Mouse (Mus musculus) ES-CJ7 (cell line): Measurements from ENCODE around the gene Erc2.
A peak's percentile ranks its signal among the peaks of the same experiment; 100 is the strongest.

Experiments
- DNase-seq: peaks from one replicate; pipeline ENCODE4 v3.0.0; 2011; ENCODE audit warnings: low read depth, low spot score

The Erc2 gene

GRCm38 (mm10) chr14:27622176-27622922 lies at the start of gene Erc2:
Gene Erc2, plus strand, starts transcription at chr14:27622428.
- DNase-seq, result peak; percentile 85

DNA sequence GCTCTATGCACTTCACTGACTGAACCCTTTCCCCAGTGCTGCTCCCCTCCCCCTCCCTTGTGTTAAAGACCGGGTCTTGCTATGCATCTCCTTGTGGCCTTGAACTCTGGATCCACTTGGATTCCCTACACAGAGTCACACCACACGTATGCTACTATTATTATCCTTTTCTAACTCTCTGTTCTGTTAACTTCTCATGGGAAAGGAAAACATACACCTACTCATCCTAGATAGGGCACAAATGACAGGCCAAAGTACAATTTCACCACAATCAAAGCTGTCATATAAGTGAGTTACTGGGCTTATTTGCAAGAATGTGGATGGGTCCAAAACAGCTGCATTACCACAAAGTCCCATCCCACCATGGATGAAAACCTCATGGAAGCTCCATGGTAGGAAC lies 43.8 kb upstream of the Erc2 start:
- no peak for DNase-seq

DNA sequence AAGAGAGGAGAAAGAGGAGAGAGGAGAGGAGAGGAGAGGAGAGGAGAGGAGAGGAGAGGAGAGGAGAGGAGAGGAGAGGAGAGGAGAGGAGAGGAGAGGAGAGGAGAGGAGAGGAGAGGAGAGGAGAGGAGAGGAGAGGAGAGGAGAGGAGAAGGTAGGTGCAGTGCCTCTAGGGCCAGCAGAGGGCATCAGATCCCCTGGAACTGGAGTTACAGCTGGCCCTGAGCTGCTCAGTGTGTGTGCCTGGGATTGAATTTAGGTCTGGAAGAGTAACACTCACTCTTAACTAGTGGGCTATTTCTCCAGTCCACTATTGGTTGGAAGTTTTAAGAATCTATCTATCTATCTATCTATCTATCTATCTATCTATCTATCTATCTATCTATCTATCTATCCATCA lies 32.6 kb upstream of the Erc2 start:
- peak; percentile 48 for DNase-seq

- peak; percentile 53 for DNase-seq
Observed at GRCm38 (mm10) chr14:27592163-27592562, 30.1 kb upstream of the Erc2 start.

- peak; percentile 90 for DNase-seq
Observed at GRCm38 (mm10) chr14:27596265-27596664, 26.0 kb upstream of the Erc2 start.

GRCm38 (mm10) chr14:27602136-27602535 lies 20.1 kb upstream of the Erc2 start:
- no peak for DNase-seq

- no peak for DNase-seq
Observed at GRCm38 (mm10) chr14:27607419-27607818, 14.8 kb upstream of the Erc2 start.

- no peak for DNase-seq
Observed at GRCm38 (mm10) chr14:27613766-27614165, 8.5 kb upstream of the Erc2 start.

DNA sequence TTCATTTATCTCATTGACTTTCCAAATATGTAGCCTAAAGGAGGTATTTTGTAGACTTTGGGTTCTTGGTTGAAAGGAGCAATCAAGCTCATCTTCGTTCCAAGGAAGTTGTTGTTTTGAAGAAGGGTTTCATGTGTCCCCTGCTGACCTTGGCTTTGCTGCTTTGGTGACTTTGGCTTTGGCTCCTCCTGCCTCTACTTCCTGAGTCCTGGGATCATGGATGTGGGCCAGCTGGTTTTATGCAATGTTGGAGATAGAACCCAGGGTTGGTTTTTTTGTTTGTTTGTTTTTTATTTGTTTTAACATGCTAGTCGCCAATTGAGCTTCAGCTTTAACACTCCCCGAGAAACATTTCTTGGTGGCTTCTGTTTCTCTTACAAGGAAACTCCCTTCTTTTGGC lies 4.9 kb upstream of the Erc2 start:
- no peak for DNase-seq

DNA sequence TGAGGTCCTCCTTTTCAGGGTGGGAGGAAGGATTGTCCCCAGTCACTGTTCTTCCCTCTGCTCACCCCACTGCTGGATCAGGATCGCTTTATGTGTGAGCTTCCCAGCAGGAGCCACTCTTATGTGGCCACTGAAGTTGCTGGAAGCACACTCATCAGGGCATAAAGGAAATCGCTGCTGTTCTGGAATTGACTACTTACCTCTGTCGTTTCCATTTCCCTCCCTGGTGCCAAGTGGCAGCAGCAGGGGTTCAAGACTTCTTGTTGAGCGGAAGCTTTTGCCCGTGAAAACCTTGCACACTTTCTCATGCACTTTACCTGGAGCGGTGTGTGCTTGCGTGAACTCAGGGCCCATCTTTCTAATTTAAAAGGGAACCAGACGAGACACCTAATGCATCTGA lies 652 bp upstream of the Erc2 start:
- peak; percentile 7 for DNase-seq

DNA sequence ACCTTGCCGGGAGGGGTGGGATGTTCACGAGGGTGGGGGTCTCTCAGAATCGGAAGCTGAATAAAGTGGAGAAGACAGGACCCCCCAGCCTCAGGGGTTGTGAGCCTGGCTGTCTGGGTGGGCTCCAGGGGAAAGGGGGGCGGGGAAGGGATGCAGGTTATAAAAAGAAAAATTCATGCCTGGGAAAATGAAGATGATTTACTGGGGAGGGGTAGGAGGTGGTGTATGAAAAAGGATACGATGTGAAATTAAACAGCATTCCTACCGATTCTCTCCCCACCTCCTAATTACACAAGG lies 643 bp downstream of the Erc2 start:
- DNase-seq, result no peak

- DNase-seq, result peak; percentile 91
Observed at GRCm38 (mm10) chr14:27623368-27623767, 1.1 kb downstream of the Erc2 start.

GRCm38 (mm10) chr14:27628701-27629100 lies 6.5 kb downstream of the Erc2 start:
- no peak for DNase-seq

DNA sequence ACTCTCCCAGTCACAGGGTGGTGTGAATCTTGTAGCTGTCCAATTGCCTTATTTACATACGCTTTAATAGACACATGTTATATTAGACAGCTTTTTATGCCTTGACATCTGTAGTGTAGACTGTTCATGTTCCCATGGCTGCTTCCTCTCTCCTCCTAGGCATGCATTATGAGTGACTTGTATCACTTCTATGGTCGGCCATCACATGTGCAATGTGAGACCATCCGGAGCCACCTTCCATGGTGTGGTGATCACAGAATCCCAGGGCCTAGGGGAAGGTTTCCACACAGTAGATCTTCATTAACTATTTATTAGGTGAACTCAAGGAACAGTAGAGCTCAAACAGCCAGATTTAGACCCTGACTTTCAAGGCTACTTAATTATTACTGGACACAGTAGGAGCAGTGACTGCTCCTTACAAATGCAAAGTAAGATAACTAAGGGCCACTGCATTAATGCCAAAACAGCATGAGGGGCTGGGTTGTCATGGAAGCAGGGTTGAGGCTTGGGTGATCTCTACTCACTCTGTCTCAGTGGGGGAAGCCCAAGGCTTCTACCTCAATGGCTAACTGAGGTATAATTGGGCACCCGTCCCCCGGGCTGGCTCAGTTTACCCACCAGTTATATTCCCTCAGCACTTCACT lies 7.3 kb downstream of the Erc2 start:
- peak; percentile 85 for DNase-seq

DNA sequence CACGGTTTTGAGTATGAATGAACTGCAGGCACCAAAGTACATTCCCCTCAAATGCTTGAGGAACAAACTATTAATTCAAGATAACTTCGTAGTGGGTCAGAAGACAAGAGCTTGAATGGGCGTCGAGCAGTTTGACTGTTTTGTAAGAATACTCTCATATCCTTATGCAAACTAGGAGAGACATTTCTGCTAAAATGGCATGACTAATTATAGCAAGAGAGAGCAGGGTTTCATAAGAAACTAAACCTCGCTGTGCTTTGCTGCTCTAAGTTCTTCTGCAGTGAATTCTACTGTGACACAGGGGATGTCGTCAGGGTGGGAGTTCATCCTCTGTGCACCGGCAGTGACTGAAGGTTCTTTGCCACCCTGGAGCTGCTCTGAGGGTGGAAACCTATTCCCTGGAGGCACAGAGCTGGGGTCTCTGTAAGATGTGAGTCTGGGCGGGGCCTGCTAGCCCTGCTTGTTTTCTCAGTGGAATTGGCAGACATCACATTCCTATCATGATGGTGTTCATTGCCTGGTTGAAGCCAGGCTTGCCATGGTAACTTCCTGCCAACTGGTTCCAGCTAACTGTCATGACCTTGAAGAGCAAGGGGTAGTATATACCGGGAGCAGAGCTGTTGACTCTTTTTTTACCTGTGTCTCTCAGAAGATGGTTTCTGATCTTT lies 8.9 kb downstream of the Erc2 start:
- peak; percentile 58 for DNase-seq

- no peak for DNase-seq
Observed at GRCm38 (mm10) chr14:27634761-27635160, 12.5 kb downstream of the Erc2 start.

DNA sequence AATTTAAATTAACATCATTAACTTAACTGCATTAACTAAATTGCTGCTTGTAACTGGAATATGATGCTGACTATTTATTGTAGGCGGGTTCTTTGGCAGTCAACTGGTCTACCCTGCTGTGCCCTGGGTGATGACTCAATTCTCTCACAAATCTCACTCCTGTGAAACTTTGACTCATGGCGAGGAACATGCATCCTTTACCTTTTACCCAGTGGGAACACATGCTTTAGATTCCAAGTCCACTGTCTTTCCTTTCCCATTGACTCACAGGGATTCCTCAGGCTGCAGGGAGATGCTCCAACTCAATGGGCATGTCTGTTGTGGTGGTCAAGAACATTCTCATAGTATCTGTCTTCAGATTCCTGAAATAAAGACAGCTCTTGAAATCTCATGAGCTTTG lies 14.3 kb downstream of the Erc2 start:
- DNase-seq, result no peak

- no peak for DNase-seq
Observed at GRCm38 (mm10) chr14:27641382-27641781, 19.2 kb downstream of the Erc2 start.

DNA sequence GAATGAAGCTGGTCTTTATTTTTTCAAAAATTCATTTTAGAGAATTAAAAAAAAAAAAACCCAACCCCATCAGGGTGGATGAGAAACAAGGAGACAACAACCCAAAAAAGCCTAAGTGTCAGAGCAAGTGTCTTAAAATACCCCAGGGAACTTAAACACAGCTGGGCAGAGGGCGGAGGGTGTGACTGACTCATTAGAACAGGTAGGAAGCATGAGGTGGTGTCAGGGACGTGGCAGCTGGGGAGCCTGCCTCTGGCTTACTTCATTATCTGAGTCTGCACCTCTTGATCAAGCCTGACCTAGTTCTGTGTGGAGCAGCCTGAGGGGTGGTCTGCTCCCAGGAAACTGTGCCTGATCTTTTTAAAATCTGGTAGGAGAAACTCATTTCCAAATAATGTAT lies 20.8 kb downstream of the Erc2 start:
- no peak for DNase-seq

DNA sequence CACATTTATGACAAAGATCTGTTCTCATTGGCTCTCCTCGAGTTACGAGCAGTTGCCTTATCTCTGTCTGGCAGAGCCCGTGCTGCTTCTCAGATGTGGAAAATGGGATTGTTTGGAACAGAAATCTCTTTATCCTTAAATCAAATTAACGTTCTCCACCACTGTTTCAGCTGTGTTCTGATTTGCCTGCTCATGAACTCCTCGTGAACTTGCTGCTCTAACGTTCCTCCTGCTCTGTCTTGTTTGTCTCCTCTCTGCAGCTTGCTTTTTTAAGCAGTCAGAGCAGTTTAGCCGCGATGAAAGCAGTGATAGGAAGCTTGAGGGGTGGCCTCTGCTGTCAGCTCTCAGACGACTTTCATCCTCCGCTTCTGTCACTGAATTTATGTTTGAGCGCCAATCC lies 32.4 kb downstream of the Erc2 start:
- no peak for DNase-seq

- no peak for DNase-seq
Observed at GRCm38 (mm10) chr14:27658616-27659015, 36.4 kb downstream of the Erc2 start.

- DNase-seq, result no peak
Observed at GRCm38 (mm10) chr14:27661466-27661865, 39.2 kb downstream of the Erc2 start.

DNA sequence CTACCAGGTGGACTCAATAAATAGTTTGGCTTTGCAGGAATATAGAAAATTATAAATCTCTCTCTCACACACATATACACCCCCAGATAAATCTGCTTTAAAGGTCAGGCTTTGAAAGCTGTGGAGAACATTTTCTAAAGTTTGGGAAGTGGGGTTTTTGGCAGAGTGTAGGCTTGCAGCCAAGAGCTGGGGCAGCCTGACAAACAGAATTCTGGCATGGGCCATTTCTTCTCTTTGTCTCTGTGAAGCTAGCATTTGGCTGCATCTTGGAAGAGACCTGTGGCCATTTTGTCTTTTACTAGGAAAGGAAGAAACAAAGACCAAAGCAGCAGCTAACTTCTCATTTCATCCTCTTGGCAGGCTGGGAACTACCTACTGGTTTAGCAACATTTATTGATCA lies 40.0 kb downstream of the Erc2 start:
- no peak for DNase-seq
